ENCODE assay signal across 19 mouse cellular contexts in genomic region chr16:59409341-59409748, GRCm38 (mm10). TPM values are rescaled to one million over a fixed set of nuclear protein-coding genes. Genes with fewer than 3 reads are reported as not detected.
DNase-seq lines count a peak whose midpoint lies in the region; ATAC-seq and TF ChIP-seq lines count a peak whose summit lies in the region.
"Had no signal": no experiment of that assay in that cellular context is flagged by ENCODE, and none has a peak within 500 bp of the region (broad histone marks: within the 10 kb centered on the region; RNA-seq: fewer than 3 reads in every experiment).

No protein-coding gene starts in this region.

- TF ChIP-seq CTCF in midbrain, postnatal 0 days (IDR thresholded peaks at IDR 0.05), result no peak

- peak; percentile 28 for DNase-seq in embryo, embryonic 10.5 days (ENCODE audit: low spot score)
- no peak for DNase-seq in embryo, embryonic 9.5 days (ENCODE audit: extremely low spot score)
- DNase-seq in fat pad, adult 2 months (ENCODE audit: extremely low read depth, low read depth, low spot score), result peak; percentile 68
- DNase-seq in midbrain, postnatal 0 days (ENCODE audit: low spot score), result peak; percentile 13
- DNase-seq in MN1 (ENCODE audit: low spot score), result no peak
- DNase-seq in layer of hippocampus, adult 9-11 months, result no peak
- no peak for DNase-seq in heart, adult 11 months
- DNase-seq: adrenal gland, postnatal 10 days; cerebellum, postnatal 25 days; gastrocnemius, postnatal 25 days; kidney, postnatal 14 days; lung, adult 18-20 months had no signal

- H3K4me3 ChIP-seq in hindbrain, embryonic 15.5 days, result no peak overlapping the region
- H3K4me3 ChIP-seq in midbrain, postnatal 0 days (ENCODE audit: low read depth, low read length), result no peak overlapping the region
- H3K4me3 ChIP-seq: erythroblast, embryonic 14.5 days; heart, embryonic 15.5 days had no signal

- WGBS in hindbrain, embryonic 15.5 days, result 35% methylated on average over 15 of the region's 15 CpGs
- WGBS in midbrain, postnatal 0 days, result 34% methylated on average over 15 of the region's 15 CpGs

- no peaks in the 10 kb centered on the region for H3K9me3 ChIP-seq in hindbrain, embryonic 15.5 days
- H3K9me3 ChIP-seq in midbrain, postnatal 0 days (ENCODE audit: low read length), result no peaks in the 10 kb centered on the region
- H3K9me3 ChIP-seq: heart, embryonic 15.5 days had no signal

- H3K9ac ChIP-seq in hindbrain, embryonic 15.5 days, result no peak overlapping the region
- no peak overlapping the region for H3K9ac ChIP-seq in midbrain, postnatal 0 days (replicated peaks; ENCODE audit: low read length, poor library complexity, severe bottlenecking)
- H3K9ac ChIP-seq: heart, embryonic 15.5 days had no signal

- H3K4me1 ChIP-seq in hindbrain, embryonic 15.5 days (replicated peaks), result no peaks in the 10 kb centered on the region
- H3K4me1 ChIP-seq in midbrain, postnatal 0 days (ENCODE audit: insufficient read depth, low read length), result no peaks in the 10 kb centered on the region

- H3K36me3 ChIP-seq in hindbrain, embryonic 15.5 days, result no peaks in the 10 kb centered on the region
- H3K36me3 ChIP-seq in midbrain, postnatal 0 days (ENCODE audit: insufficient read depth, low read length), result no peaks in the 10 kb centered on the region
- H3K36me3 ChIP-seq: heart, embryonic 15.5 days had no signal

- no peak overlapping the region for H3K27ac ChIP-seq in hindbrain, embryonic 15.5 days (replicated peaks)
- H3K27ac ChIP-seq in midbrain, postnatal 0 days (ENCODE audit: low read depth, low read length), result no peak overlapping the region
- H3K27ac ChIP-seq: heart, embryonic 15.5 days had no signal

- H3K27me3 ChIP-seq in hindbrain, embryonic 15.5 days, result no peaks in the 10 kb centered on the region
- H3K27me3 ChIP-seq in midbrain, postnatal 0 days (ENCODE audit: insufficient read depth, low read length), result no peaks in the 10 kb centered on the region
- H3K27me3 ChIP-seq: heart, embryonic 15.5 days had no signal

- peak overlapping the region; percentile 29 for H3K4me2 ChIP-seq in hindbrain, embryonic 15.5 days
- no peak overlapping the region; the same call in 1 of the 2 replicates for H3K4me2 ChIP-seq in midbrain, postnatal 0 days (ENCODE audit: low read depth, low read length, poor library complexity, severe bottlenecking)
- H3K4me2 ChIP-seq: heart, embryonic 15.5 days had no signal

- ATAC-seq in hindbrain, embryonic 15.5 days (ENCODE audit: low FRiP score, low read depth), result peak; percentile 74; the same call in 1 of the 2 replicates
- peak; percentile 62 for ATAC-seq in midbrain, postnatal 0 days (ENCODE audit: low FRiP score)
- ATAC-seq: inflammation-experienced regulatory T-cells, adult 6 months had no signal

RNA-seq across cellular contexts. Expression of gene Gabrr3, which starts 2.2 kb away (rescaled TPM):
- not detected in 2 replicates for polyA plus RNA-seq in hindbrain, embryonic 15.5 days (2015; fragmentation: Nextera tagmentation; extraction: Ambion mirVana)
- total RNA-seq in midbrain, postnatal 0 days (2014; rRNA removed), result 0.14 and 0.16 TPM in 2 replicates
- not detected in 2 replicates for polyA plus RNA-seq in midbrain, postnatal 0 days (2015; fragmentation: Nextera tagmentation; extraction: Ambion mirVana)
- total RNA-seq: adrenal gland, postnatal 10 days; gastrocnemius, postnatal 25 days; megakaryocyte, adult 5-6 weeks had no signal
- polyA plus RNA-seq: heart, embryonic 15.5 days; inflammation-experienced regulatory T-cells, adult 6 months; stomach, embryonic 14.5 days had no signal

RNA-seq across cellular contexts. Expression of gene Olfr209, which starts 45.6 kb away (rescaled TPM):
- not detected in 2 replicates for polyA plus RNA-seq in hindbrain, embryonic 15.5 days (2015; fragmentation: Nextera tagmentation; extraction: Ambion mirVana)
- not detected in 2 replicates for total RNA-seq in midbrain, postnatal 0 days (2014; rRNA removed)
- not detected in 2 replicates for polyA plus RNA-seq in midbrain, postnatal 0 days (2015; fragmentation: Nextera tagmentation; extraction: Ambion mirVana)
- total RNA-seq: adrenal gland, postnatal 10 days; gastrocnemius, postnatal 25 days; megakaryocyte, adult 5-6 weeks had no signal
- polyA plus RNA-seq: erythroblast, embryonic 14.5 days; heart, embryonic 15.5 days; inflammation-experienced regulatory T-cells, adult 6 months; limb, embryonic 14.5 days; stomach, embryonic 14.5 days had no signal

Comparison
In these comparisons a context has a peak if more than half of its experiments do, and no peak if none do; other contexts are left out.
1. DNase-seq: peak in embryo, embryonic 10.5 days (single experiment), fat pad, adult 2 months (single experiment) and midbrain, postnatal 0 days (single experiment); none in embryo, embryonic 9.5 days (single experiment), MN1 (single experiment), layer of hippocampus, adult 9-11 months (single experiment) and heart, adult 11 months (single experiment).